Mouse (Mus musculus): ENCODE results near the gene Galnt6. TPM values are rescaled to one million over a fixed set of nuclear protein-coding genes. Genes with fewer than 3 reads are reported as not detected.
"Not testable (repeated sequence)": the region's sequence is repeated elsewhere in the genome, so short reads cannot be mapped to it uniquely, and the experiment has no call there.

Gene Galnt6
- 0.96 and 1.3 TPM in 2 replicates for polyA plus RNA-seq (2016; fragmentation: Nextera tagmentation; extraction: Ambion mirVana)

GRCm38 (mm10) chr15:100729281-100729985 is at the start of gene Galnt6:
Galnt6 (minus strand) TSS chr15:100729376.
- peaks cover 82% of the 10 kb centered on the region for H3K27me3 ChIP-seq (replicated peaks)
- 0 out of 2 replicates have a peak within 1 kb of the TSS, but pooled peaks have one; percentile 20 for H3K9ac ChIP-seq
- no peaks in the 10 kb centered on the region for H3K9me3 ChIP-seq (replicated peaks)
- peak; percentile 59 for ATAC-seq
- WGBS (ENCODE audit: insufficient replicate concordance): 9% methylated on average over 57 of the region's 57 CpGs
- H3K4me2 ChIP-seq: peak within 1 kb of the TSS; percentile 74
- peak within 1 kb of the TSS; percentile 48 for H3K4me3 ChIP-seq
- no peak within 1 kb of the TSS for H3K27ac ChIP-seq
- no peaks in the 10 kb centered on the region for H3K36me3 ChIP-seq
- peaks cover 42% of the 10 kb centered on the region for H3K4me1 ChIP-seq

DNA sequence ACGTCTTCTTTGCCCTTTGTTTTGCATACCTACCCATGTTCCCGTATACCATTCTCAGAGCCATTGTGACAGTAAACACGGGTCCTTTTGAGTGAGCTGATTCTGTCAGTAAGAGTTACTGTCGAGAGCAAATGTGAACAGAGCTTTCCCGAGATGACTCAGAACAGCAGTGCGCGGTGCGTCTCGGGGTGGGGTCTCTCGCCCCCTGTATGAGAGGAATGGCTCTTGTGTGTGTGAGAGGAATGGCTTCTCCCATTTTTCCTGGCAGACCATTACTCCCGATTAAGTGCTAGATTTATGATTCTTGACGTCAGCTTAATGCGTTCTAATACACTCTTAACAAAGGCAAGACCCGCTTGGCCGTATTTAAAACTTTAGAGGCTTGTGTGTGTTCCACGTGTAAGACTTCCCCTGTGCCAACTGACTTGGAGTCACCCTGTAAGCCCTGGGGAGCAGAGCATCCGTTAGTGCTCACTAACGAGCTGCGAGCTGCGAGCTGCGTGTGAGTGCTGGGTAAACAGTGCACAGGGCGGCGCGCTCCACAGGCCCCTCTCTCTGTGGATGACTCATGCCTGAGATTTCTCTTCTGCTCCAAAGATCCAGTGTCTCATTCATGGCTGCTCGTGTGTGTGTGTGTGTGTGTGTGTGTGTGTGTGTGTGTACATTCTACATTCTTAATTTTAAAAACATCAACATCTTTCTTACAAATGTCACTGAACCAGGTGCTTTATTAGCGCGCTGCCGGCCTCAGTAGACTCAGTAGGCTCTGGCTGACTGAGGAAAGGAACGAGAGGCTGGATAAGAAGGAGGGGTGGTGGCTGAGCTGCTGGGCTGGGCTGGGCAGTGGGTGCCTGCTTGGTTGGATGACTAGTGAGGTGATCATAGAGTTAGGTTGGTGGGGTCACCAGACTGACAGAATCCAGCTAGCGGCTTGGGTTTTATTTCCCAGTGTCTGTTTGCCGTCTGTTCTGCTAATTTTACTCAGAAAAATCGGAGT is 48.1 kb upstream of the Galnt6 start:
- Histone ChIP-seq H3K4me2 (no peak overlapping the region), H3K27me3 (replicated peaks) (peaks cover 43% of the 10 kb centered on the region), H3K27ac (0 out of 2 replicates have a peak overlapping the region, but pooled peaks have one; percentile 9), H3K4me1 (no peaks in the 10 kb centered on the region), H3K9me3 (replicated peaks) (no peaks in the 10 kb centered on the region), H3K9ac (no peak overlapping the region), H3K4me3 (no peak overlapping the region), H3K36me3 (no peaks in the 10 kb centered on the region)
- WGBS (ENCODE audit: insufficient replicate concordance): 60% methylated on average over 32 of the region's 32 CpGs
- no peak for ATAC-seq

- no peaks in the 10 kb centered on the region for H3K36me3 ChIP-seq
- peaks cover 43% of the 10 kb centered on the region for H3K27me3 ChIP-seq (replicated peaks)
- ATAC-seq: no peak
- H3K9me3 ChIP-seq (replicated peaks): no peaks in the 10 kb centered on the region
- no peak overlapping the region for H3K4me3 ChIP-seq
- no peak overlapping the region for H3K9ac ChIP-seq
- WGBS (ENCODE audit: insufficient replicate concordance): 80% methylated on average over 3 of the region's 3 CpGs
- no peak overlapping the region for H3K27ac ChIP-seq
- no peaks in the 10 kb centered on the region for H3K4me1 ChIP-seq
- H3K4me2 ChIP-seq: no peak overlapping the region
These were observed 47.2 kb upstream of the Galnt6 start for GRCm38 (mm10) chr15:100776424-100776823.

DNA sequence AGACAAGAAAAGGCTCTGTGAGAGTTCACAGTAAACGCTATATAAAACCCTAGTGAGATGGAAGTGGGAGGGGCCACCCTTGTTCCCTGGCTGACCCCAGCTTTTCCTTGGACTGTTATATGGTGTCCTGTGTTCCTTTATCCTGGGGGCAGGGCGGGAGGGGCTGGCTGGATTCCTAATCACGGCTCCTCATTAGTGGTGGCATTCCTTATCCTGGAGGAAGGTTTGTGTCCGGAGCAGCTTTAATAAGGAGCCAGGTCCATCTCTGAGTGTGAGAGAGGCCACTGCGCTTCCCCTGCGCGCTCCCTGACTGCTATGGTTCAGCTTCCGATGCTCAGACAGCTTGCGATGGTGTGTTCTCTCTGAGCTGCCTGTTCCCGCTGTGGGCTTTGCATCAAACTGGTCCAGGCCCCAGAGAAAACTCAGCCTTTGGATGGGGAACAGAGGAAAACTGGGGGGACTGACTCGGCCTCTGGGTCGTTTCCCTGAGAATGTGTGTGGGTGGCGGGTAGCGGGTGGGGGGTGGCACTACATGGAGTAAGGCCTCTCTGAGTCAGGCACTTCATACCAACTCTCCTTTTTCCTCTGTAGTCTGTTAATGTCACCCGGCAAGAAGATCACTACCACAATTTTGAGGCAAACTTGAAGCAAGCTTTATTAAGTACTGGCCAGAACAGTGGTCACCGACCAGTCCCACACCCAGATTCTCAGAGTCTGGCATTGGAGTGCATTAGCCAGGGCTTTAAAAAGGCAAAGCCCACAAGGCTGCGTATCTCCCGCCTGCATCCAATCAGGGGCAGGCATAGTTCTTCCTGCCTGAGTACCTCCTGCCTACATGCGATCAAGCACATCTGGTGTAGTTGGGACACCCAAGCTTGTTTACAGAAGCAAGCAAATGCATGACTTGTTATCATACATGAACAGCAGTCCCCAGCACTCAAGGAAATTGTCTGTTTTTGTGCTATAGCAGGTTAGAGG is 46.3 kb upstream of the Galnt6 start:
- no peak for ATAC-seq
- H3K4me2 ChIP-seq: no peak overlapping the region
- no peaks in the 10 kb centered on the region for H3K9me3 ChIP-seq (replicated peaks)
- H3K4me1 ChIP-seq: no peaks in the 10 kb centered on the region
- no peak overlapping the region for H3K9ac ChIP-seq
- no peak overlapping the region for H3K27ac ChIP-seq
- 55% methylated on average over 19 of the region's 19 CpGs for WGBS (ENCODE audit: insufficient replicate concordance)
- no peak overlapping the region for H3K4me3 ChIP-seq
- H3K36me3 ChIP-seq: no peaks in the 10 kb centered on the region
- H3K27me3 ChIP-seq (replicated peaks): peaks cover 36% of the 10 kb centered on the region

DNA sequence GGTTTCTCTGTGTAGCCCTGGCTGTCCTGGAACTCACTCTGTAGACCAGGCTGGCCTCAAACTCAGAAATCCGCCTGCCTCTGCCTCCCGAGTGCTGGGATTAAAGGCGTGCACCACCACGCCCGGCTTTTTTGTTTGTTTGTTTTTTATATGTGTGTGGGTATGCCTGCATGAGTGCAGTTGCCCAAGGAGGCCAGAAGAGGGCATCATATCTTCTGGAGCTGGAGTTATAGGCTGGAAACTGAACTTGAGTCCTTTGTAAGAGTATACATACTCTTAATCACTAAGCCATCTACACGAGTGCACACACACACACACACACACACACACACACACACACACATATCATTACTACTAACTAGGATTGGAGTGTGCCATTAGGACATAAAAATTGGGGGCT is 44.7 kb upstream of the Galnt6 start:
- H3K4me2 ChIP-seq; H3K4me1 ChIP-seq; ATAC-seq; H3K27ac ChIP-seq; H3K9ac ChIP-seq; H3K9me3 ChIP-seq (replicated peaks); H3K4me3 ChIP-seq; H3K36me3 ChIP-seq: not testable (repeated sequence)
- 73% methylated on average over 6 of the region's 6 CpGs for WGBS (ENCODE audit: insufficient replicate concordance)
- H3K27me3 ChIP-seq (replicated peaks): peaks cover 32% of the 10 kb centered on the region

GRCm38 (mm10) chr15:100772685-100773084 is 43.5 kb upstream of the Galnt6 start:
- no peak for ATAC-seq
- no peaks in the 10 kb centered on the region for H3K9me3 ChIP-seq (replicated peaks)
- no peak overlapping the region for H3K9ac ChIP-seq
- peaks cover 33% of the 10 kb centered on the region for H3K27me3 ChIP-seq (replicated peaks)
- no peaks in the 10 kb centered on the region for H3K4me1 ChIP-seq
- H3K4me2 ChIP-seq: no peak overlapping the region
- no peak overlapping the region for H3K27ac ChIP-seq
- no peak overlapping the region for H3K4me3 ChIP-seq
- no peaks in the 10 kb centered on the region for H3K36me3 ChIP-seq
- 65% methylated on average over 4 of the region's 4 CpGs for WGBS (ENCODE audit: insufficient replicate concordance)

DNA sequence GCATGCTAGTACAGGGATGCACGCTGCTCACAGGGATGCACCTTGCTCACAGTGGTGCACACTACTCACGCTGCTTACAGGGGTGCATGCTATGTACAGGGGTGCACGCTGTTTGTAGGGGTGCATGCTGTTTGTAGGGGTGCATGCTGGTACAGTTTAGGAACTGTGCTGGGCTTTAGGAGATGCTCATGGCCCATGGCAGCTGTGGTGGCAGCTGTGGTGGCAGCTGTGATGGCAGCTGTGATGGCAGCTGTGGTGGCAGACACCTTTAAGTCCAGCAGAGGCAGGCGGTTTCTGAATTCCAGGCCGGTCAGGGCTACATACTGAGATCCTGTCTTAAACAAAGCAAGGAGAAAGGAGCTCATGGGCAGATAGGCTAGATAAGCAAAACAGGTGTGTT is 41.2 kb upstream of the Galnt6 start:
- Histone ChIP-seq H3K9me3 (replicated peaks) (no peaks in the 10 kb centered on the region), H3K4me1 (no peaks in the 10 kb centered on the region), H3K27me3 (replicated peaks) (peaks cover 42% of the 10 kb centered on the region), H3K9ac (no peak overlapping the region), H3K27ac (no peak overlapping the region), H3K4me3 (no peak overlapping the region), H3K36me3 (no peaks in the 10 kb centered on the region), H3K4me2 (no peak overlapping the region)
- no peak for ATAC-seq
- WGBS (ENCODE audit: insufficient replicate concordance): 84% methylated on average over 5 of the region's 5 CpGs

DNA sequence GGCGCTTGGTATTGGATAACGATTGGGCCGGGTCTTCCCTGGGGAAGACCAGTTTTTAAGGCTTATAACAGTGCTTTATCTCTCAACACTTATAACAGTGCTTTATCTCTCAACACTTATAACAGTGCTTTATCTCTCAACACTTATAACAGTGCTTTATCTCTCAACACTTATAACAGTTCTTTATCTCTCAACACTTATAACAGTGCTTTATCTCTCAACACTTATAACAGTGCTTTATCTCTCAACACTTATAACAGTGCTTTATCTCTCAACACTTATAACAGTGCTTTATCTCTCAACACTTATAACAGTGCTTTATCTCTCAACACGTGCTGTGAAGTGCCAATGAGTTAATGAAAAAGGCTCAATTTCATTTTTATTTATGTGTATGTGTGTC is 39.8 kb upstream of the Galnt6 start:
- not testable (repeated sequence) for H3K9ac ChIP-seq; H3K4me3 ChIP-seq; H3K27ac ChIP-seq; H3K36me3 ChIP-seq; ATAC-seq; H3K4me1 ChIP-seq; H3K4me2 ChIP-seq; H3K9me3 ChIP-seq (replicated peaks)
- 63% methylated on average over 4 of the region's 4 CpGs for WGBS (ENCODE audit: insufficient replicate concordance)
- H3K27me3 ChIP-seq (replicated peaks): peaks cover 52% of the 10 kb centered on the region

GRCm38 (mm10) chr15:100767851-100768250 is 38.7 kb upstream of the Galnt6 start:
- Histone ChIP-seq H3K4me3 (no peak overlapping the region), H3K9me3 (replicated peaks) (no peaks in the 10 kb centered on the region), H3K4me1 (no peaks in the 10 kb centered on the region), H3K27me3 (replicated peaks) (peaks cover 63% of the 10 kb centered on the region), H3K4me2 (no peak overlapping the region), H3K27ac (no peak overlapping the region), H3K9ac (no peak overlapping the region), H3K36me3 (no peaks in the 10 kb centered on the region)
- ATAC-seq: no peak
- 71% methylated on average over 13 of the region's 13 CpGs for WGBS (ENCODE audit: insufficient replicate concordance)

GRCm38 (mm10) chr15:100766826-100767225 is 37.6 kb upstream of the Galnt6 start:
- no peak for ATAC-seq
- Histone ChIP-seq H3K9ac (no peak overlapping the region), H3K36me3 (no peaks in the 10 kb centered on the region), H3K4me2 (no peak overlapping the region), H3K9me3 (replicated peaks) (no peaks in the 10 kb centered on the region), H3K27me3 (replicated peaks) (peaks cover 74% of the 10 kb centered on the region), H3K4me3 (no peak overlapping the region), H3K4me1 (peaks cover 6% of the 10 kb centered on the region), H3K27ac (no peak overlapping the region)
- 56% methylated on average over 9 of the region's 9 CpGs for WGBS (ENCODE audit: insufficient replicate concordance)

DNA sequence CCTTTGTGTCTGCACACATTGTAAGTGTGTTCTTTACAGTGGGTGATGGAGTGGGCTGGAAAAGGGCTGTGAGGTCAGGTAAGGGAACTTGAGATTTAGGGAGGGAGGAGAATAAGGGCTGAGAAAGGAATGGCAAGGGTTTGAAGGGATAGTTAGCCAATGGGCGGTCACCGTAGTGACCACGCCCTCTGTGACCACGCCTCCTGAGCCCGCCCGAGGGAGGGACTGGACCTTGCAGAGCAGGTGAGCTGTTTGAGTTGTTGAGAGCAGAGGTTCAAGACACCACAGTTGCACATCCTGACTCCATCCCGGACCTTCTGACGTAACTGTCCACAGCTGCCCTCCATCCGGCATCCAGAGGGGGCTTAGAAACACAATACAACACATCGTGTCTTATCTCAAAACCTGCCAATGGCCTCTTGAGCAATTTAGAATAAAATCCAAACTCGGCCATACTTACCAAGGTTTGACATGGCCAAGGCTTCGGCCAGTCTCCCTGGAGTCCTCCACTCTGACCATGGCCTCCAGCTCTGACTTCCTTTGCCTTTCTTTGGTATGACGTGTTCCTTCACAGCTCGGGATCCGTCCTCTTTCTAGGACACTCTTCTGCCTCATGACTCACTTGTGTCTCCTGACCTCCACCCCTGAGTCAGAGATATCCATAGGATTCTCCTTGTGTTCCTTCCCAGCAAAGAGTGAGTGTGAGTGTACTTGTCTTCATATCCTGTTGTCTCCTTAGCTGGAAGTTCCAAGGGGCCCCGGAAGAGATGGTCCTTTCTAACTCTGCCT is 35.2 kb upstream of the Galnt6 start:
- H3K9me3 ChIP-seq (replicated peaks): no peaks in the 10 kb centered on the region
- no peak overlapping the region for H3K27ac ChIP-seq
- no peak overlapping the region for H3K4me3 ChIP-seq
- H3K9ac ChIP-seq: no peak overlapping the region
- no peak overlapping the region for H3K4me2 ChIP-seq
- H3K36me3 ChIP-seq: no peaks in the 10 kb centered on the region
- H3K27me3 ChIP-seq (replicated peaks): peaks cover 93% of the 10 kb centered on the region
- peaks cover 14% of the 10 kb centered on the region for H3K4me1 ChIP-seq
- ATAC-seq: no peak
- whole genome bisulfite sequencing (ENCODE audit: insufficient replicate concordance): 56% methylated on average over 16 of the region's 16 CpGs
